Mouse (Mus musculus): ENCODE data around the gene Tmem151a.
"Not testable (repeated sequence)": the region's sequence is repeated elsewhere in the genome, so short reads cannot be mapped to it uniquely, and the experiment has no call there.

Gene Tmem151a

GRCm38 (mm10) chr19:5094243-5094632 lies 8.9 kb upstream of the Tmem151a start:
- peak; percentile 78 for DNase-seq (ENCODE audit: low spot score)

- DNase-seq (ENCODE audit: low spot score), result no peak
Observed at GRCm38 (mm10) chr19:5093481-5094242, 8.3 kb upstream of the Tmem151a start.

GRCm38 (mm10) chr19:5092083-5092482 lies 6.8 kb upstream of the Tmem151a start:
- DNase-seq (ENCODE audit: low spot score), result no peak

GRCm38 (mm10) chr19:5089324-5089723 lies 4.0 kb upstream of the Tmem151a start:
- no peak for DNase-seq (ENCODE audit: low spot score)

- DNase-seq (ENCODE audit: low spot score), result peak; percentile 82
Observed at GRCm38 (mm10) chr19:5087884-5088728, 2.8 kb upstream of the Tmem151a start, which contains the start of gene Yif1a. TSS of gene Yif1a (plus strand) at chr19:5088538.

- not testable (repeated sequence) for DNase-seq (ENCODE audit: low spot score)
Observed at GRCm38 (mm10) chr19:5086533-5086932, 1.2 kb upstream of the Tmem151a start.

GRCm38 (mm10) chr19:5084834-5085144 lies 542 bp downstream of the Tmem151a start:
- DNase-seq (ENCODE audit: low spot score), result no peak

GRCm38 (mm10) chr19:5083961-5084833 lies 1.1 kb downstream of the Tmem151a start:
- no peak for DNase-seq (ENCODE audit: low spot score)

GRCm38 (mm10) chr19:5082596-5082995 lies 2.7 kb downstream of the Tmem151a start:
- DNase-seq (ENCODE audit: low spot score), result no peak

- DNase-seq (ENCODE audit: low spot score), result no peak
Observed at GRCm38 (mm10) chr19:5082005-5082404, 3.3 kb downstream of the Tmem151a start.

- no peak for DNase-seq (ENCODE audit: low spot score)
Observed at GRCm38 (mm10) chr19:5079279-5079678, 6.1 kb downstream of the Tmem151a start.

- DNase-seq (ENCODE audit: low spot score), result no peak
Observed at GRCm38 (mm10) chr19:5073518-5073917, 11.8 kb downstream of the Tmem151a start.

- no peak for DNase-seq (ENCODE audit: low spot score)
Observed at GRCm38 (mm10) chr19:5073028-5073427, 12.3 kb downstream of the Tmem151a start.

GRCm38 (mm10) chr19:5072389-5073019 lies 12.8 kb downstream of the Tmem151a start:
- no peak for DNase-seq (ENCODE audit: low spot score)

GRCm38 (mm10) chr19:5071545-5072369 lies 13.6 kb downstream of the Tmem151a start:
- DNase-seq (ENCODE audit: low spot score), result peak; percentile 68

GRCm38 (mm10) chr19:5071077-5071476 lies 14.3 kb downstream of the Tmem151a start:
- no peak for DNase-seq (ENCODE audit: low spot score)

- no peak for DNase-seq (ENCODE audit: low spot score)
Observed at GRCm38 (mm10) chr19:5069978-5070377, 15.4 kb downstream of the Tmem151a start.

GRCm38 (mm10) chr19:5069486-5069885 lies 15.8 kb downstream of the Tmem151a start:
- no peak for DNase-seq (ENCODE audit: low spot score)

GRCm38 (mm10) chr19:5068570-5069234 lies 16.6 kb downstream of the Tmem151a start:
- DNase-seq (ENCODE audit: low spot score), result no peak

GRCm38 (mm10) chr19:5067867-5068569 lies 17.3 kb downstream of the Tmem151a start, which contains the start of gene Cd248:
TSS of gene Cd248 (plus strand) at chr19:5068078.
- DNase-seq (ENCODE audit: low spot score), result no peak

All from spleen, adult 12 weeks (tissue).